Mouse (Mus musculus) CD8-positive naive resting alpha-beta T cell, adult 2 months (primary cell): ENCODE data around the gene Hist1h2bn.
"Not testable (repeated sequence)": the region's sequence is repeated elsewhere in the genome, so short reads cannot be mapped to it uniquely, and the experiment has no call there.

Source experiments
- DNase-seq, 2 experiments: peaks; one replicate each; pipeline ENCODE4 v3.0.0; 2022; ENCODE audit warnings: low read depth in 2 of 2, low spot score in 2 of 2

The Hist1h2bn gene

GRCm38 (mm10) chr13:21781021-21781555, 27.2 kb downstream of the Hist1h2bn start:
- DNase-seq: no peak

- no peak for DNase-seq
These were observed 27.7 kb downstream of the Hist1h2bn start for GRCm38 (mm10) chr13:21781639-21782038.

GRCm38 (mm10) chr13:21782361-21783254, 28.7 kb downstream of the Hist1h2bn start:
- peak in 1 of 2 experiments; percentile 11 for DNase-seq

- peak; percentile 45 to 63 for DNase-seq
These were observed 29.3 kb downstream of the Hist1h2bn start, which contains the start of gene Hist1h3i for GRCm38 (mm10) chr13:21783255-21783617. Gene Hist1h3i, minus strand, starts transcription at chr13:21783370.

GRCm38 (mm10) chr13:21783734-21784161, 29.8 kb downstream of the Hist1h2bn start:
- peak; percentile 6 to 49 for DNase-seq

- DNase-seq: no peak
These were observed 30.4 kb downstream of the Hist1h2bn start for GRCm38 (mm10) chr13:21784311-21784710.

- no peak for DNase-seq
These were observed 32.4 kb downstream of the Hist1h2bn start for GRCm38 (mm10) chr13:21786189-21786898.

DNA sequence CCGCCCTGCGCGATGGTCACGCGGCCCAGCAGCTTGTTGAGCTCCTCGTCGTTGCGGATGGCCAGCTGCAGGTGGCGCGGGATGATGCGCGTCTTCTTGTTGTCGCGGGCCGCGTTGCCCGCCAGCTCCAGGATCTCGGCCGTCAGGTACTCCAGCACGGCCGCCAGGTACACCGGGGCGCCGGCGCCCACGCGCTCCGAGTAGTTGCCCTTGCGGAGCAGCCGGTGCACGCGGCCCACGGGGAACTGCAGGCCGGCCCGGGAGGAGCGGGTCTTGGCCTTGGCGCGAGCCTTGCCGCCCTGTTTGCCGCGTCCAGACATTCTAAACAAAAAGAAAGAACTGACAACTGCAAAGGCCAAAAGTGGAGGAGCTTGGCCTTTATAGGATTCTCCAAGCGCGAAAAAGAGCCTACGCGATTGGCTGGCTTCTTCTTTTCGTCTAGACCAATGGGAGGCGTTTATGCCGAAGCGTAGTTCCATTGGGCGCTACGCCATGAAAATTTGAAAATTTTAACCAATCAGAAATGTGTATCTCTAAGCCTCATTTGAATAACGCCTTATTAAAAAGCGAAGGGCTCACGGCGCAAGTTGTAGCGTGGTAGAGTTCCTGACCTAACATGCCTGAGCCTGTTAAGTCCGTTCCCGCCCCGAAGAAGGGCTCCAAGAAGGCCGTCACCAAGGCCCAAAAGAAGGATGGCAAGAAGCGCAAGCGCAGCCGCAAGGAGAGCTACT, 33.1 kb downstream of the Hist1h2bn start, which contains the start of the genes Hist1h2an and Hist1h2bp:
Gene Hist1h2an (minus strand): TSS at position 320 of the 731 bp plus-strand sequence.
Gene Hist1h2bp (plus strand): TSS at position 563 of the 731 bp plus-strand sequence.
- DNase-seq: peak; percentile 73 to 78

DNA sequence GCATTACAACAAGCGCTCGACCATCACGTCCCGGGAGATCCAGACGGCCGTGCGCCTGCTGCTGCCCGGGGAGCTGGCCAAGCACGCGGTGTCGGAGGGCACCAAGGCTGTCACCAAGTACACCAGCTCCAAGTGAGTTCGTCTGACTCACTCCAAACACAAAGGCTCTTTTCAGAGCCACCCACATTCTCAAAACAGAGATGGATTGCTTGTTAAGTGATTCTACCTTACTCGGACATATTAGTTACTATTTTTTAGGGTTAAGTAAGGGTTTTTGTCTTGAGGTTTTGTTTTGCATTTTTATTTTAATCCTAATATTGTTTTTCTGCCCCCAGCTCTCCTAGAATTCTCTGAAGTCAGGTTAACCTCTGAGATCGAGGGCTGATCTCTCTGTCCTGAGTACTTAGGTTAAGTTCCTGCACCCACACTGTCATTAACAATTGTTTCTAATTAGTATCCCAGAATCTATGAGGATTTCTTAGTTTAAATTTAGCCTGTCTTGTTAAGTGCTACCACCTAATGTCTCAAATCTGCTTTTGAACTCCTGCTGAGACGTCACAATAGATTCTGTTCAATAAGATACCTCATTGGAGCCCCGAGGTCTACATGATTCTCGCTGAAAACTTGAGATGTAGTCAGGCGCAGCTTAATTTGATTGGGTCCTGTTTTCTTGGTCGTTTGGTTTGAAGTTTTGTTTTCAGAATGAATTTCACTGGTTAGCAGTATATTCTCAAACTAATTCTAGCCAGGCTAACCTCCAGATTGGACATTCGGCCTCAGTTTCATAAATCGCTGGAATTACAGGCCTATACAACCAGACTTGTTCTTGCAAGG, 34.1 kb downstream of the Hist1h2bn start:
- DNase-seq: no peak

DNA sequence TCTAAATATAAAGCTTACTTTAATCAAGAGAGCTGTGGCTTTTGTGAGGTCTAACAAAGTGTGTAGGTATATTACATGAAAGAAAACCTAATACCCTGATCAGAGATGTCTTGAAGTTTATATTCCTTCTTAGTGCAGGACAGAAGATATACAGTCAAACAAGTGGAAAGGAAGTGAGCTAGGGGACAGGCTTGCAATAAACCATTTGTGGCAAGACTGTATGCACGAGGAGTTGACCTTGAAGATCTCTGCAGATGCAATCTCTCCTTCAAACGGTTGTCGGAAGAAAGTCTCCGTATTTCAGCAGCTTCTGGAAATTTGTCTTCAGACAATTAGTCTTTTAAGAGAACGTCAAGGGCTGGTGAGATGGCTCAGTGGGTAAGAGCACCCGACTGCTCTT, 36.0 kb downstream of the Hist1h2bn start:
- DNase-seq: no peak

- DNase-seq: no peak
These were observed 36.8 kb downstream of the Hist1h2bn start for GRCm38 (mm10) chr13:21790601-21791283.

- DNase-seq: no peak
These were observed 41.7 kb downstream of the Hist1h2bn start for GRCm38 (mm10) chr13:21795584-21795983.

- DNase-seq: not testable (repeated sequence)
These were observed 43.2 kb downstream of the Hist1h2bn start for GRCm38 (mm10) chr13:21797163-21797562.

GRCm38 (mm10) chr13:21803058-21803457, 49.1 kb downstream of the Hist1h2bn start:
- not testable (repeated sequence) for DNase-seq
